Mouse (Mus musculus): Measurements from ENCODE around the gene Adgrg3. TPM values are rescaled to one million over a fixed set of nuclear protein-coding genes. Genes with fewer than 3 reads are reported as not detected.
A peak's percentile ranks its signal among the peaks of the same experiment; 100 is the strongest.

Gene Adgrg3
- polyA plus RNA-seq, 1 experiment from 2014 or later: 11.8 TPM

- Histone ChIP-seq H3K4me2 (no peak overlapping the region), H3K9me3 (ENCODE audit: control insufficient read depth, low read length) (no peaks in the 10 kb centered on the region), H3K4me3 (ENCODE audit: low read depth, low read length) (no peak overlapping the region), H3K9ac (ENCODE audit: low read depth, low read length) (no peak overlapping the region), H3K27me3 (replicated peaks; ENCODE audit: control insufficient read depth, insufficient read depth, low read length) (no peaks in the 10 kb centered on the region), H3K27ac (ENCODE audit: low read depth, low read length) (no peak overlapping the region), H3K36me3 (ENCODE audit: control insufficient read depth, insufficient read depth, low read length) (peaks cover 4% of the 10 kb centered on the region; the same call in 1 of the 2 replicates), H3K4me1 (replicated peaks; ENCODE audit: control insufficient read depth, insufficient read depth, low read length) (peaks cover 90% of the 10 kb centered on the region)
- DNase-seq (ENCODE audit: low spot score): no peak
- ATAC-seq (replicated peaks; ENCODE audit: low FRiP score): no peak
- 83% methylated on average over 12 of the region's 12 CpGs for whole genome bisulfite sequencing
Measured at GRCm38 (mm10) chr8:94996037-94996436, 21.5 kb upstream of the Adgrg3 start.

- no peaks in the 10 kb centered on the region for H3K27me3 ChIP-seq (replicated peaks; ENCODE audit: control insufficient read depth, insufficient read depth, low read length)
- no peak overlapping the region for H3K4me3 ChIP-seq (ENCODE audit: low read depth, low read length)
- no peaks in the 10 kb centered on the region for H3K9me3 ChIP-seq (ENCODE audit: control insufficient read depth, low read length)
- ATAC-seq (replicated peaks; ENCODE audit: low FRiP score) (no peak), DNase-seq (ENCODE audit: low spot score) (no peak)
- WGBS: 56% methylated on average over 6 of the region's 6 CpGs
- peaks cover 4% of the 10 kb centered on the region; the same call in 1 of the 2 replicates for H3K36me3 ChIP-seq (ENCODE audit: control insufficient read depth, insufficient read depth, low read length)
- peaks cover 88% of the 10 kb centered on the region for H3K4me1 ChIP-seq (replicated peaks; ENCODE audit: control insufficient read depth, insufficient read depth, low read length)
- no peak overlapping the region; the same call in none of the 2 replicates for H3K4me2 ChIP-seq
- H3K9ac ChIP-seq (ENCODE audit: low read depth, low read length): no peak overlapping the region
- H3K27ac ChIP-seq (ENCODE audit: low read depth, low read length): no peak overlapping the region
Measured at GRCm38 (mm10) chr8:94996899-94997856, 20.3 kb upstream of the Adgrg3 start.

DNA sequence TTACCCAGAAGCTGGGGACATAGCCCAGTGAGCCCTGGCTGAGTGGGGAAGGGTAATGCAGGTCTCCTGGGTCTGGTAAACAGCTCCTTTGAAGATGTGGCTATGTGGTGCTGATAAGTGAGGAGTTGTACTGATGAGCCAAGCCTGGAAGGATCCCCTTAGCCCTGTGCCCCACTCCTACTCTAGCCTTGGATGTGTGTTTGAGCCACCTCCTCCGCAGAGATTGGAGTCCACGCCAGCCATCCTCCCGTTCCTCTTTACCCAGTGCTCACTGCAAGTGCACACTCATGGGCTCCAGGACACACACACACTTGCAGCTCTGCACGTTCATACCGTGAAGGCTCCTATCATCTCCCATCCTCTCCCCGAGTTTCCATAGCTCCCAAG, 19.6 kb upstream of the Adgrg3 start:
- H3K4me2 ChIP-seq: peak overlapping the region; percentile 21
- WGBS: 55% methylated on average over 6 of the region's 6 CpGs
- no peak overlapping the region for H3K27ac ChIP-seq (ENCODE audit: low read depth, low read length)
- no peak overlapping the region for H3K4me3 ChIP-seq (ENCODE audit: low read depth, low read length)
- DNase-seq (ENCODE audit: low spot score): no peak
- no peak overlapping the region for H3K9ac ChIP-seq (ENCODE audit: low read depth, low read length)
- no peak for ATAC-seq (replicated peaks; ENCODE audit: low FRiP score)
- H3K9me3 ChIP-seq (ENCODE audit: control insufficient read depth, low read length): no peaks in the 10 kb centered on the region
- H3K36me3 ChIP-seq (ENCODE audit: control insufficient read depth, insufficient read depth, low read length): peaks cover 4% of the 10 kb centered on the region; the same call in 1 of the 2 replicates
- peaks cover 84% of the 10 kb centered on the region for H3K4me1 ChIP-seq (replicated peaks; ENCODE audit: control insufficient read depth, insufficient read depth, low read length)
- no peaks in the 10 kb centered on the region for H3K27me3 ChIP-seq (replicated peaks; ENCODE audit: control insufficient read depth, insufficient read depth, low read length)

DNA sequence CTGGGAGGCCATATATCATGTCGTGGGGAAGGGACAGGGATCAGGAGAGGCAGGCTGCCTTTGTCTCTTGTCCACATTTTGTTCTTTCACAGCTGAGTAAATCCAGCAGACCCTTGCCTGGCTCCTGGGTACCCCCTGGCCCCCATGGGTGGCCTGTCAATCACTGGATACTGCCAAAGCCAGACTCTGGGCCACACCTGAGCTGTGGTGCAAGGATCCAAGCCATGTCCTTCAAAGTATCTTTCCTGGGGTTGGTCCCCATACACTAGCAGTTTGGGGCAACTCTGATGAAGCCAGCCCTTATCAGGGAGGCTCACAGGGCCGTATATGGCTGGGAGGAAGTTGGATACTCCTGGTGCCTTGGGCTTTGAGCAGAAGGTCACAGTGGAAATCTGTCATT, 19.1 kb upstream of the Adgrg3 start:
- peaks cover 79% of the 10 kb centered on the region for H3K4me1 ChIP-seq (replicated peaks; ENCODE audit: control insufficient read depth, insufficient read depth, low read length)
- 21% methylated on average over 2 of the region's 2 CpGs for WGBS
- no peaks in the 10 kb centered on the region for H3K27me3 ChIP-seq (replicated peaks; ENCODE audit: control insufficient read depth, insufficient read depth, low read length)
- no peak overlapping the region for H3K27ac ChIP-seq (ENCODE audit: low read depth, low read length)
- ATAC-seq (replicated peaks; ENCODE audit: low FRiP score) (no peak), DNase-seq (ENCODE audit: low spot score) (no peak)
- H3K4me2 ChIP-seq: 0 out of 2 replicates have a peak overlapping the region, but pooled peaks have one; percentile 17
- no peak overlapping the region for H3K9ac ChIP-seq (ENCODE audit: low read depth, low read length)
- no peak overlapping the region for H3K4me3 ChIP-seq (ENCODE audit: low read depth, low read length)
- H3K9me3 ChIP-seq (ENCODE audit: control insufficient read depth, low read length): no peaks in the 10 kb centered on the region
- H3K36me3 ChIP-seq (ENCODE audit: control insufficient read depth, insufficient read depth, low read length): peaks cover 9% of the 10 kb centered on the region

DNA sequence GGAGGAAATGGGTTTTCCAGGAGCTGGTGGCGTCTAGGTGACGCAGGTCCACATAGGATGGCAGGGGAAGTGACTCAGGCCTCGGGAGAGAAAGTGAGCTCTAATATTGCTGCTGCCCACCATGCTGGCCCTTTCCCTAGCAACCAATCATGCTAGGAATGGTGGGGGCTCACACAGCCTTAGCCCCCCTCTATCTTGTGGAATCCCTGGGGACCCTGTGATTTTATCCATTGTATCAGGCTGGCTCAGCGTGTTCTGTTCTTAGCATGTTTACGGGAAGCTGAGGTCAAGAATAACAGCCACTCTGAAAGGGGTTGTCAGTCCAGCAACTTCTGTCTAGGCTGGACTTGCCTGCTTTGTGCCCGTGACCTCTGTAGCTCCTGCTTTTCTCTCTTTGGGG, 18.5 kb upstream of the Adgrg3 start:
- DNase-seq (ENCODE audit: low spot score) (no peak), ATAC-seq (replicated peaks; ENCODE audit: low FRiP score) (no peak)
- Histone ChIP-seq H3K4me3 (ENCODE audit: low read depth, low read length) (no peak overlapping the region), H3K9ac (ENCODE audit: low read depth, low read length) (no peak overlapping the region), H3K4me1 (replicated peaks; ENCODE audit: control insufficient read depth, insufficient read depth, low read length) (peaks cover 73% of the 10 kb centered on the region), H3K27me3 (replicated peaks; ENCODE audit: control insufficient read depth, insufficient read depth, low read length) (no peaks in the 10 kb centered on the region), H3K4me2 (no peak overlapping the region), H3K27ac (ENCODE audit: low read depth, low read length) (peak overlapping the region; percentile 49), H3K9me3 (ENCODE audit: control insufficient read depth, low read length) (no peaks in the 10 kb centered on the region), H3K36me3 (ENCODE audit: control insufficient read depth, insufficient read depth, low read length) (peaks cover 14% of the 10 kb centered on the region)
- WGBS: 66% methylated on average over 6 of the region's 6 CpGs

- Histone ChIP-seq H3K27ac (ENCODE audit: low read depth, low read length) (peak overlapping the region; percentile 53), H3K9ac (ENCODE audit: low read depth, low read length) (no peak overlapping the region), H3K4me2 (no peak overlapping the region), H3K27me3 (replicated peaks; ENCODE audit: control insufficient read depth, insufficient read depth, low read length) (no peaks in the 10 kb centered on the region), H3K4me1 (replicated peaks; ENCODE audit: control insufficient read depth, insufficient read depth, low read length) (peaks cover 67% of the 10 kb centered on the region), H3K36me3 (ENCODE audit: control insufficient read depth, insufficient read depth, low read length) (peaks cover 23% of the 10 kb centered on the region), H3K4me3 (ENCODE audit: low read depth, low read length) (no peak overlapping the region), H3K9me3 (ENCODE audit: control insufficient read depth, low read length) (no peaks in the 10 kb centered on the region)
- 53% methylated on average over 6 of the region's 6 CpGs for WGBS
- DNase-seq (ENCODE audit: low spot score): no peak
- no peak for ATAC-seq (replicated peaks; ENCODE audit: low FRiP score)
Measured at GRCm38 (mm10) chr8:94999956-95000355, 17.5 kb upstream of the Adgrg3 start.

GRCm38 (mm10) chr8:95000684-95001083, 16.8 kb upstream of the Adgrg3 start:
- H3K27me3 ChIP-seq (replicated peaks; ENCODE audit: control insufficient read depth, insufficient read depth, low read length): no peaks in the 10 kb centered on the region
- ATAC-seq (replicated peaks; ENCODE audit: low FRiP score) (peak; percentile 42; the same call in 1 of the 2 replicates), DNase-seq (ENCODE audit: low spot score) (no peak)
- no peaks in the 10 kb centered on the region for H3K9me3 ChIP-seq (ENCODE audit: control insufficient read depth, low read length)
- peak overlapping the region; percentile 53; the same call in 1 of the 2 replicates for H3K27ac ChIP-seq (ENCODE audit: low read depth, low read length)
- peaks cover 23% of the 10 kb centered on the region for H3K36me3 ChIP-seq (ENCODE audit: control insufficient read depth, insufficient read depth, low read length)
- peak overlapping the region; percentile 19; the same call in 1 of the 2 replicates for H3K4me2 ChIP-seq
- no peak overlapping the region for H3K9ac ChIP-seq (ENCODE audit: low read depth, low read length)
- no peak overlapping the region for H3K4me3 ChIP-seq (ENCODE audit: low read depth, low read length)
- WGBS: 21% methylated on average over 5 of the region's 5 CpGs
- H3K4me1 ChIP-seq (replicated peaks; ENCODE audit: control insufficient read depth, insufficient read depth, low read length): peaks cover 62% of the 10 kb centered on the region

DNA sequence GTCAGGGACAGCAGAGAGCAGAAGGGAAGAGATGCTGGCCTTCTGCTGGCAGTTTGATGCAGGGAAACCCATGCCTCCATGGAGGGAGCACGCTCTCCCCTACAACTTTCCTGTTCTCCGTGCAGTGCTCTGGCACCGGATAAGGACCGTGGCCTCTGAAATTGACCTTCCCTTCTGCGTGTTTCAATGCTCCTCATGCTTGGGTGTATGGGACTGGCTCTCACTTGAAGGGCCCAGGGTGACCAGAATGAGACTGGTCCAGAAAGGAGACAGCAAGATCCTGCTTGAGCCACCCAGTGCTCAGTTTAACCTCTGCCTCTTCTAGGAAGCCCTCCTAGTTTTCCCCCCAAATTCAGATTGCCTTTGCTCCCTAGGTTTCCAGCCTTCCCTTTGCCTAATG, 16.3 kb upstream of the Adgrg3 start:
- DNase-seq (ENCODE audit: low spot score): no peak
- Histone ChIP-seq H3K9me3 (ENCODE audit: control insufficient read depth, low read length) (no peaks in the 10 kb centered on the region), H3K4me3 (ENCODE audit: low read depth, low read length) (no peak overlapping the region), H3K36me3 (ENCODE audit: control insufficient read depth, insufficient read depth, low read length) (peaks cover 27% of the 10 kb centered on the region), H3K27ac (ENCODE audit: low read depth, low read length) (peak overlapping the region; percentile 42; the same call in 1 of the 2 replicates), H3K27me3 (replicated peaks; ENCODE audit: control insufficient read depth, insufficient read depth, low read length) (no peaks in the 10 kb centered on the region), H3K4me1 (replicated peaks; ENCODE audit: control insufficient read depth, insufficient read depth, low read length) (peaks cover 59% of the 10 kb centered on the region), H3K4me2 (peak overlapping the region; percentile 1; the same call in 1 of the 2 replicates), H3K9ac (ENCODE audit: low read depth, low read length) (no peak overlapping the region)
- 50% methylated on average over 5 of the region's 5 CpGs for WGBS
- peak; percentile 1; the same call in 1 of the 2 replicates for ATAC-seq (replicated peaks; ENCODE audit: low FRiP score)

All from liver, embryonic 11.5 days (tissue).